Mouse (Mus musculus): ENCODE results near the gene Sez6l.

The Sez6l gene

DNA sequence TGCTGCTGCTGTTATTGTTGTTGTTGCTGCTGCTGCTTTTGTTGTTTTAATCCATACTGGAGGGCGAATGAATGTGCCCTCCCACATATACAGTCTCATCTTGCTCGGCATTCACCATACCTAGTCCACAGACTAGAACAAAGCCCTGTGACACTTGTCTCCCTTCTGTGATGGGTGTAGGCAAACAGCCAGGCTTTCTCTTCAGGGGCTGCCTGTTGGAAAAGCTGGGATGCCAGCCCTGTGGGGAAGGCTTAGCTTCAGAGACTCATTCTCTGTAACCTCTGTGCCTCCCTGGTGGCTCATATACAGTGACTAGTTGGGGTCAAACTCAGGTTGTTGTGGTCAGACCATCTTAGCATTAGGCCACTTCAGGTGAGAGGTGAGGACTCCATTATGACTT is 30.1 kb upstream of the Sez6l start:
- no peak overlapping the region for H3K4me3 ChIP-seq (replicated peaks; ENCODE audit: low read length)
- TF ChIP-seq NANOG (IDR thresholded peaks at IDR 0.05; ENCODE audit: borderline replicate concordance, low read length) (no peak), POU5F1 (IDR thresholded peaks at IDR 0.05; ENCODE audit: borderline replicate concordance, low read length) (no peak), CTCF (conservative IDR thresholded peaks at IDR 0.05; ENCODE audit: low read length) (no peak)
- H3K27me3 ChIP-seq (ENCODE audit: insufficient read depth, low read length), result 0 out of 2 replicates have a peak, but pooled peaks cover 5% of the 10 kb centered on the region
- no peaks in the 10 kb centered on the region for H3K36me3 ChIP-seq (ENCODE audit: insufficient read depth, low read length)
- H3K9me3 ChIP-seq (ENCODE audit: low read length), result no peaks in the 10 kb centered on the region
- H3K4me1 ChIP-seq (replicated peaks; ENCODE audit: low read depth, low read length), result no peaks in the 10 kb centered on the region

DNA sequence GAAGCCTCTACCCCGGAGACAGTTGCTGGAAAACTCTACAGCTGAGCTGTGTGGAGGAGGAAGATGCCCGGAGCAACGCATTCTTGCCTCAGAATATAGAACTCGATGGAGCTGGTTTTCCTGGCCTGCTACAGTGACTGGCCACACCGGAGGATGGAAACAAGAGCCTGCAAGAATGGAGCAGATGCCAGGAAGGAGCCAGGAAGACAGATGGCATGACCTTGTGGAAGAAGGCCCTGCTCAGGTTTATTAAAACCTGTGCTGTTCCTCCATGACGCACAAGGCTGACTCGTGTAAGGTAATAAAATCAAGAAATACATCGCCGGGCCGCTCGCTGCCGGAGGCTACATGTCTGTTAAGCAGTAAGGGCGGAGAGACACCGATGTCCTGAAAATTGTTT is 28.4 kb upstream of the Sez6l start:
- Histone ChIP-seq H3K27me3 (ENCODE audit: insufficient read depth, low read length) (0 out of 2 replicates have a peak, but pooled peaks cover 5% of the 10 kb centered on the region), H3K4me1 (replicated peaks; ENCODE audit: low read depth, low read length) (no peaks in the 10 kb centered on the region), H3K36me3 (ENCODE audit: insufficient read depth, low read length) (no peaks in the 10 kb centered on the region), H3K4me3 (replicated peaks; ENCODE audit: low read length) (no peak overlapping the region), H3K9me3 (ENCODE audit: low read length) (no peaks in the 10 kb centered on the region)
- TF ChIP-seq CTCF (conservative IDR thresholded peaks at IDR 0.05; ENCODE audit: low read length), result no peak
- TF ChIP-seq POU5F1 (IDR thresholded peaks at IDR 0.05; ENCODE audit: borderline replicate concordance, low read length), result no peak
- no peak for TF ChIP-seq NANOG (IDR thresholded peaks at IDR 0.05; ENCODE audit: borderline replicate concordance, low read length)

DNA sequence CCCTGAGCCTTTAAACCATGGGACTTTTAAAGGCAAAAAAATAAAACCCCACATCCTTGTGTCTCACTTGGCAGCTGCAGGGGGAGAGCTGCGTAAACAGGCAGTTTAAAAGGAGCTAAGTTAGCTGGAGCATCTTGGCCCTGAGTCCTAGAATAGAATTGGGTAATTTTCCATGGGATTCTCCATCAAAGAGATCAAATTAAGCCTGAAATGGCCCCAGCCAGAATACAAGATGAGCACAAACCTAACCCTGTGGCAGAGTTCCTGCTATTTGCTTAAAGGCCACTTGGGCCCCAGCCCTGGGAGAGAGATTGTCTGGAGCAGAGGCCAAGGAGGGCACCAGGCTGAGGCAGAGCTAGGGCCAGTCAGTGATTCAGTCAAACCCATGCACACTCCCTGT is 27.3 kb upstream of the Sez6l start:
- no peak for TF ChIP-seq POU5F1 (IDR thresholded peaks at IDR 0.05; ENCODE audit: borderline replicate concordance, low read length)
- TF ChIP-seq NANOG (IDR thresholded peaks at IDR 0.05; ENCODE audit: borderline replicate concordance, low read length), result no peak
- H3K9me3 ChIP-seq (ENCODE audit: low read length), result no peaks in the 10 kb centered on the region
- no peaks in the 10 kb centered on the region for H3K36me3 ChIP-seq (ENCODE audit: insufficient read depth, low read length)
- no peaks in the 10 kb centered on the region for H3K4me1 ChIP-seq (replicated peaks; ENCODE audit: low read depth, low read length)
- no peak overlapping the region for H3K4me3 ChIP-seq (replicated peaks; ENCODE audit: low read length)
- H3K27me3 ChIP-seq (ENCODE audit: insufficient read depth, low read length), result 0 out of 2 replicates have a peak, but pooled peaks cover 5% of the 10 kb centered on the region

DNA sequence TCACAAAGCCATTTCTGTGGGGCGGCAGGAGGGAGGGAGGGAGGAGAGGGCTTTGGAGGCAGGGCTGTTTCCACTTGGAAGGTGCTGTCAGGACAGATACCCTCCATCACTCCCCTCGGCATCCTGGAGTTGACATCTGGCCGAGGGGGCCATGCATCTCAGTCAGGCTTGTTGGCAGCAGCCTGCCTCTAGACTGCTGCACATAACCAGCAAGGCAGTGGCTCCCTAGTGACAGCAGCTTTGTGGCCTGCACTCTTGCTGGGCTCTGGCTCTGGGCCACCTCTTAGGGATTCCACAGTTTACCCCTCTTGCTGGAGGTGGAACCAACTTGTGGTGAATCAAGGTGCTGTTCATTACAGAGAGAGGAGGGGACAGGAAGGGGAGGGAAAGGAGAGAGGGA is 26.6 kb upstream of the Sez6l start:
- no peaks in the 10 kb centered on the region for H3K4me1 ChIP-seq (replicated peaks; ENCODE audit: low read depth, low read length)
- TF ChIP-seq POU5F1 (IDR thresholded peaks at IDR 0.05; ENCODE audit: borderline replicate concordance, low read length) (no peak), CTCF (conservative IDR thresholded peaks at IDR 0.05; ENCODE audit: low read length) (no peak), NANOG (IDR thresholded peaks at IDR 0.05; ENCODE audit: borderline replicate concordance, low read length) (no peak)
- 0 out of 2 replicates have a peak, but pooled peaks cover 5% of the 10 kb centered on the region for H3K27me3 ChIP-seq (ENCODE audit: insufficient read depth, low read length)
- no peak overlapping the region for H3K4me3 ChIP-seq (replicated peaks; ENCODE audit: low read length)
- no peaks in the 10 kb centered on the region for H3K9me3 ChIP-seq (ENCODE audit: low read length)
- H3K36me3 ChIP-seq (ENCODE audit: insufficient read depth, low read length), result no peaks in the 10 kb centered on the region

DNA sequence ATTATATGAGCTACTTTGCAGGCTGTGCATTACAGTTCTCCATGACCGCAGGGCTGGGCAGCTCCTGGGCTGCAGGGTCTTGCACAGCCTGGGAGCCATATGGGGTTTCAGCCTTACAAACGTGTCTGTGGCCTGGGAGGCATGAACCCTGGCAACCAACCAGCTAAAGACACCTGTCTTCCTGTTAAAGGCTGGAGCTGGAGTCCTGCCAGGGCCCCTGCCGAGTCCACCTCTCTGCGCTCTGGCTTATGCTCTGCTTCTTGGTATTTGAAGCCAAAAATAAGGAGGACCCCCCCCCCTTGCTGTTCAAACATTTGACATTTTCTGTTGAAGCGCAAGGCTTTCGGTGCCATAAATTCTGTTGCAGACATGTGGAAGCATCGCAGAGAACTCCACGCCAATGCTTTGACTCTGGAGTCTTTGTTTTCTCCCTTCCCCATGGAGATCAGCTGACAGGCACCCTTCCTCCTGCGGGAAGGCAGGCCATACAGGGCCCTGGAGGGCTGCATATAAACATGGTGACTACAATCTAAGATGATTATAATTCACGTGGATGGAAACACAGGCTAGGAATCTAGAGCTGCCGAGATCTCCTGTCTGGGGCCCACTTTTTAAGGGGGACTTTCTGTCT is 23.4 kb upstream of the Sez6l start:
- no peaks in the 10 kb centered on the region for H3K9me3 ChIP-seq (ENCODE audit: low read length)
- H3K36me3 ChIP-seq (ENCODE audit: insufficient read depth, low read length), result no peaks in the 10 kb centered on the region
- peaks cover 8% of the 10 kb centered on the region for H3K4me1 ChIP-seq (replicated peaks; ENCODE audit: low read depth, low read length)
- H3K4me3 ChIP-seq (replicated peaks; ENCODE audit: low read length), result no peak overlapping the region
- TF ChIP-seq NANOG (IDR thresholded peaks at IDR 0.05; ENCODE audit: borderline replicate concordance, low read length) (no peak), POU5F1 (IDR thresholded peaks at IDR 0.05; ENCODE audit: borderline replicate concordance, low read length) (no peak), CTCF (conservative IDR thresholded peaks at IDR 0.05; ENCODE audit: low read length) (no peak)
- 0 out of 2 replicates have a peak, but pooled peaks cover 5% of the 10 kb centered on the region for H3K27me3 ChIP-seq (ENCODE audit: insufficient read depth, low read length)

DNA sequence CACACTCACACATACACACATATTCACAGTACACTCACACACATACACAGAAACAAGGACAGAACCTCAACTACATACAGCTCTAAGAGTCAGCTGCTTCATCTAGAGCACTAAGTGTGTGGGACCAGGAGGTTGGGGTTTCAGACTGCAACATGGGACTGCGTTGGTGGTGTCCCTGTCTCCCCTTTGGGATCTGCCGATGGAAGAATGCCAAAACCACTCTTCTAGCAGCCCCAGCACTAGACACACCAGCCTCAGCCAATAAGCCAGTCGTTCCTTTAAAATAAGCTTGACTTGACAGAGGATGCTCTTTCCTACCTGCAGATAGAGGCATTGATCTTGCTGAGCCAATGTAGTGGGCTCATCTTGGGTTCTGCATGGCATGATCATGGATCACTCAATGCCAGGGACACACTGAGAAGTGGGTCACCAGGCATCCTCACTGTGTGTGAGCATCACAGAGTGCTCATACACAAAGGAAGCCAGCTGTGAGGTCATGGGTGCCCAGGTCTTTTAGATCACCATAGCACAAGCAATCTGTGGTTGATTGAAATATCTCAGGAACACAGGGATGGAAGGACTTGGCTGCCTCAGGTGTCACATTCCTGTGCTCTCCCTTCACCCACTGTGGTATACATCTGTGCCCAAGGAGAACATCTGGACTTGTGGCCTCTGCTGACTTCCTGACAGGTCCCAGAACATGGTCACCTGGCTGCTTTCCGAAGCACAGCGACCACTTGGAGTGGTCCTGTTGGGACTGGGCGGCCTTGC is 22.7 kb upstream of the Sez6l start:
- Histone ChIP-seq H3K27me3 (ENCODE audit: insufficient read depth, low read length) (0 out of 2 replicates have a peak, but pooled peaks cover 5% of the 10 kb centered on the region), H3K9me3 (ENCODE audit: low read length) (no peaks in the 10 kb centered on the region), H3K4me3 (replicated peaks; ENCODE audit: low read length) (no peak overlapping the region), H3K36me3 (ENCODE audit: insufficient read depth, low read length) (no peaks in the 10 kb centered on the region), H3K4me1 (replicated peaks; ENCODE audit: low read depth, low read length) (peaks cover 15% of the 10 kb centered on the region)
- TF ChIP-seq CTCF (conservative IDR thresholded peaks at IDR 0.05; ENCODE audit: low read length) (no peak), NANOG (IDR thresholded peaks at IDR 0.05; ENCODE audit: borderline replicate concordance, low read length) (no peak), POU5F1 (IDR thresholded peaks at IDR 0.05; ENCODE audit: borderline replicate concordance, low read length) (no peak)

DNA sequence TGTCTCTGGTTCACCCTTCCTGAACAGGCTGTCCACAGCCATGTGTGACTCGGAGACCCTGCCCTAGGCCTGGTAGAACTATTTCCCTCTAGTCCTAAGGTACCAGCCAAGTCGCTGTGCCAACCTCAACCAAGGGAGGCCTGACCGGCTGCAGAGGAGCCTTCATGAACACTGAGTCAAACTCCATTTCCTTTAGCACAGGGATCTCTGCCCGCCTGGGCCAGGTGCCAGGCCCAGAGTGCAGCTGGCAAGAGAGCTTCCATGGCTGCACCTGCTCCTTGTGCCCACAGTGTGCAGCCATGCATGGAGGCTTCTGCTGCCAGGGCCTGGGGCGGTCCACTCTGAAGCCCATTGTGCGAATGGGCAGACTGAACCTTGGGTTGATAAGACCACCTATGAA is 20.9 kb upstream of the Sez6l start:
- H3K4me3 ChIP-seq (replicated peaks; ENCODE audit: low read length), result no peak overlapping the region

DNA sequence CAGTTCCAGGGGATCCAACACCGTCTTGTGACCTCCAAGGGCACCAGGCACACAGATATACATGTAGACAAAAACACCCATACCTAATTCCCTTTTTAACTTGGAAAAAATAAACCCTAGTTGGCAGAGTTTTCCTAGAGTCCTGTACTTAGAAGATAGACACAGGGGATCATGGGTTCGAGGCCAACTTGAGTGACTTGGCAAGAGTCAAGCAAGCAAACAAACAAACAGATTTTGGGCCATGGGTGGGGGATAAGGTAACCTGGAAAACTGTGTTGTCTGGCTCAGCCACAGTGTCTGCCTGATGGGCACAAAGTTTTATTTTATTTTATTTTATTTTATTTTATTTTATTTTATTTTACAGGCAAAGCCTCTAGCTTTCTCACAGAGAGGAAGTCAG is 20.3 kb upstream of the Sez6l start:
- Histone ChIP-seq H3K27me3 (ENCODE audit: insufficient read depth, low read length) (no peaks in the 10 kb centered on the region), H3K4me1 (replicated peaks; ENCODE audit: low read depth, low read length) (peaks cover 16% of the 10 kb centered on the region), H3K4me3 (replicated peaks; ENCODE audit: low read length) (no peak overlapping the region), H3K36me3 (ENCODE audit: insufficient read depth, low read length) (no peaks in the 10 kb centered on the region), H3K9me3 (ENCODE audit: low read length) (no peaks in the 10 kb centered on the region)
- TF ChIP-seq POU5F1 (IDR thresholded peaks at IDR 0.05; ENCODE audit: borderline replicate concordance, low read length) (no peak), CTCF (conservative IDR thresholded peaks at IDR 0.05; ENCODE audit: low read length) (no peak)

More for the DNA sequence above, 20.9 kb upstream of the Sez6l start:
- no peak for TF ChIP-seq NANOG (IDR thresholded peaks at IDR 0.05; ENCODE audit: borderline replicate concordance, low read length)
- TF ChIP-seq CTCF (conservative IDR thresholded peaks at IDR 0.05; ENCODE audit: low read length), result no peak
- TF ChIP-seq POU5F1 (IDR thresholded peaks at IDR 0.05; ENCODE audit: borderline replicate concordance, low read length), result no peak
- peaks cover 16% of the 10 kb centered on the region for H3K4me1 ChIP-seq (replicated peaks; ENCODE audit: low read depth, low read length)
- H3K9me3 ChIP-seq (ENCODE audit: low read length), result no peaks in the 10 kb centered on the region
- no peaks in the 10 kb centered on the region for H3K27me3 ChIP-seq (ENCODE audit: insufficient read depth, low read length)
- H3K36me3 ChIP-seq (ENCODE audit: insufficient read depth, low read length), result no peaks in the 10 kb centered on the region
